Mouse (Mus musculus): ENCODE measurements around the gene C1qtnf6. TPM values are rescaled to one million over a fixed set of nuclear protein-coding genes. Genes with fewer than 3 reads are reported as not detected.
A peak's percentile ranks its signal among the peaks of the same experiment; 100 is the strongest.

Gene C1qtnf6
- total and polyA plus RNA-seq, 3 experiments, result 14.1 to 20.8 (median 17.0) TPM

DNA sequence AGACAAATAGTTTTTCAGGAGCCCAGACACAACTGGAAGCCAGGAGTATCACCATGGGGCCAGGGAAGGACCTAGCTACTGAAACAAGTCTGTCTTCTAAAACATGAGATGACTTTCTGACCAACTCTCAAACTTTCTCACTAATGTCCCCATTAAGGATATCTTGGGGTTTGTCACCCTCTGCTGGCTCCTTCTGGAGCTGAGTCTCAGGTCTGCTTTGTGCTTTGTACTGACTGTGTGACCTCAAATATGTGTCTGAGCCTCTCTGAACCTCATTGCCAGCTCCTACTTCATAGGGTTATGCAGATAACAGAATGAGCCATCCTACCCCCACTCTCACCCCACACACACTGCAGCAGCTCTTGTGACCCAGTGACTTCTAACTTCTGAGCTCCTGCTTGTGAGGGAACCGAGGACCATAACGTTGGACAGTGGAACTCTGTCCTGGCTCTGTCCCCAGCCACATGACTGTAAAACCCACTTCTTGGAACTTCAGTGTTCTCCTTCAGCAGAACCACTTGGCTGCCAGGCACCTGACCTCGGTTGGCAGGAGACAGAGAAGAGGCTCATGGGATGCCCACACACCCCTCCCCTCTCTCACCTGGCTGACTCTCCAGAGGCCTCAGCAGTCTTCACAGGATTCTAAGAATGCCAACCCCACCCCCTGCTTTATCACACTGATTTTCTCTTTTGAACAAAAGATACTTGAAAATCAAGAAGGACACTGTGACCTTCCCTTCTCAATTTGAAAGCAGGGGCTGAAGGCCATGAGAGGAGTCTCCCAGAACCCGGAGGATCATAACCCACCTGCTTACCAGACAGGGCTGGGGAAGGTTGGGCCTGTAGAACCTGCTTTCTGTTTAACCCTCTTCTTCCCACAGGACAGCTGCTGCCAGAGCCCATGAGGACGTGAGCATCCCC, 16.5 kb upstream of the C1qtnf6 start:
- intact Hi-C loops (cut with DNase I), result no loop called here
- WGBS, result 36% methylated on average over 5 of the region's 5 CpGs
- H3K27ac ChIP-seq, result no peak overlapping the region
- H3K27me3 ChIP-seq (ENCODE audit: control insufficient read depth, insufficient read depth, low read length), result no peaks in the 10 kb centered on the region
- no peak overlapping the region for H3K9ac ChIP-seq (ENCODE audit: low read depth, low read length)
- no peaks in the 10 kb centered on the region for H3K4me1 ChIP-seq (ENCODE audit: control insufficient read depth, insufficient read depth, low read length)
- no peak for TF ChIP-seq POLR2A (IDR thresholded peaks at IDR 0.05; ENCODE audit: insufficient read depth, low read depth, low read length)
- no peak for TF ChIP-seq EP300 (IDR thresholded peaks at IDR 0.05; ENCODE audit: insufficient read depth, low read depth, low read length)
- peak; percentile 64 for TF ChIP-seq CTCF (IDR thresholded peaks at IDR 0.05)
- H3K79me2 ChIP-seq (replicated peaks; ENCODE audit: control insufficient read depth, insufficient read depth, low read length), result no peaks in the 10 kb centered on the region
- DNase-seq, result peak in 1 of 2 experiments; percentile 64
- H3K4me3 ChIP-seq, result no peak overlapping the region
- no peaks in the 10 kb centered on the region for H3K36me3 ChIP-seq (ENCODE audit: control insufficient read depth, insufficient read depth, low read length)

- no peaks in the 10 kb centered on the region for H3K79me2 ChIP-seq (replicated peaks; ENCODE audit: control insufficient read depth, insufficient read depth, low read length)
- H3K4me3 ChIP-seq, result no peak overlapping the region
- 67% methylated on average over 4 of the region's 4 CpGs for WGBS
- TF ChIP-seq CTCF (IDR thresholded peaks at IDR 0.05) (no peak), POLR2A (IDR thresholded peaks at IDR 0.05; ENCODE audit: insufficient read depth, low read depth, low read length) (no peak), EP300 (IDR thresholded peaks at IDR 0.05; ENCODE audit: insufficient read depth, low read depth, low read length) (no peak)
- H3K4me1 ChIP-seq (ENCODE audit: control insufficient read depth, insufficient read depth, low read length), result no peaks in the 10 kb centered on the region
- H3K9ac ChIP-seq (ENCODE audit: low read depth, low read length), result no peak overlapping the region
- no peak overlapping the region for H3K27ac ChIP-seq
- intact Hi-C loops (cut with DNase I), result no loop called here
- no peaks in the 10 kb centered on the region for H3K36me3 ChIP-seq (ENCODE audit: control insufficient read depth, insufficient read depth, low read length)
- H3K27me3 ChIP-seq (ENCODE audit: control insufficient read depth, insufficient read depth, low read length), result no peaks in the 10 kb centered on the region
- no peak for DNase-seq
Measured at GRCm38 (mm10) chr15:78546060-78546459, 14.8 kb upstream of the C1qtnf6 start.

DNA sequence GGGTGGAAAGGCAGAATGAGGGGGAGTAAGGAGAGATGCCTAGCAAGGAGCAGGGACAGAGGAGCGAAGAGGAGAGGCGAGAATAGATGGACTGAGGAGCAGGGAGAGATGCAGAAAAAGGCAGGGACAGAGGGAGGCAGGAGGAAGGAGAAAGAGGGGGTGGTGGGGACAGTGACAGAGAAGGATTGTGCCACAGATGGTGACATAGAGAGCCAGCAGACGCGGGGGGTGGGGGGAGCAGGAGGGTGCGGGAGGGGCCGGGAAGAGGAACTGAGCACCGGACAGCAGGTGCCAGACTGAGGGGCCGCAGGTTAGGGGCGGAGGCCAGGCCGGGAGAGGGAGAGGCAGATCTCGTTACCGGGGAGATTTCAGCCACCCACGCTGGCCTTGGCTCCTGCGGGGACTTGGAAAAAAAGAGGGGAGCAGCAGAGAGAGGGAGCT, 13.4 kb upstream of the C1qtnf6 start, which contains the start of gene Sstr3:
Sstr3 (minus strand) TSS at position 125 of the 441 bp plus-strand sequence.
- Histone ChIP-seq H3K4me3 (no peak within 1 kb of the TSS), H3K79me2 (replicated peaks; ENCODE audit: control insufficient read depth, insufficient read depth, low read length) (no peaks in the 10 kb centered on the region), H3K27ac (no peak within 1 kb of the TSS), H3K4me1 (ENCODE audit: control insufficient read depth, insufficient read depth, low read length) (no peaks in the 10 kb centered on the region), H3K36me3 (ENCODE audit: control insufficient read depth, insufficient read depth, low read length) (no peaks in the 10 kb centered on the region), H3K27me3 (ENCODE audit: control insufficient read depth, insufficient read depth, low read length) (no peaks in the 10 kb centered on the region), H3K9ac (ENCODE audit: low read depth, low read length) (no peak within 1 kb of the TSS)
- DNase-seq, result no peak
- 12% methylated on average over 14 of the region's 14 CpGs for WGBS
- intact Hi-C loops (cut with DNase I), result no loop called here
- TF ChIP-seq CTCF (IDR thresholded peaks at IDR 0.05), result no peak
- no peak for TF ChIP-seq POLR2A (IDR thresholded peaks at IDR 0.05; ENCODE audit: insufficient read depth, low read depth, low read length)
- TF ChIP-seq EP300 (IDR thresholded peaks at IDR 0.05; ENCODE audit: insufficient read depth, low read depth, low read length), result no peak

GRCm38 (mm10) chr15:78544041-78544440, 12.8 kb upstream of the C1qtnf6 start:
- Histone ChIP-seq H3K79me2 (replicated peaks; ENCODE audit: control insufficient read depth, insufficient read depth, low read length) (no peaks in the 10 kb centered on the region), H3K9ac (ENCODE audit: low read depth, low read length) (no peak overlapping the region), H3K27ac (no peak overlapping the region), H3K4me1 (ENCODE audit: control insufficient read depth, insufficient read depth, low read length) (no peaks in the 10 kb centered on the region), H3K36me3 (ENCODE audit: control insufficient read depth, insufficient read depth, low read length) (no peaks in the 10 kb centered on the region), H3K4me3 (no peak overlapping the region), H3K27me3 (ENCODE audit: control insufficient read depth, insufficient read depth, low read length) (no peaks in the 10 kb centered on the region)
- DNase-seq, result no peak
- WGBS, result 70% methylated on average over 15 of the region's 15 CpGs
- intact Hi-C loops (cut with DNase I), result no loop called here
- no peak for TF ChIP-seq EP300 (IDR thresholded peaks at IDR 0.05; ENCODE audit: insufficient read depth, low read depth, low read length)
- TF ChIP-seq CTCF (IDR thresholded peaks at IDR 0.05), result no peak
- no peak for TF ChIP-seq POLR2A (IDR thresholded peaks at IDR 0.05; ENCODE audit: insufficient read depth, low read depth, low read length)

DNA sequence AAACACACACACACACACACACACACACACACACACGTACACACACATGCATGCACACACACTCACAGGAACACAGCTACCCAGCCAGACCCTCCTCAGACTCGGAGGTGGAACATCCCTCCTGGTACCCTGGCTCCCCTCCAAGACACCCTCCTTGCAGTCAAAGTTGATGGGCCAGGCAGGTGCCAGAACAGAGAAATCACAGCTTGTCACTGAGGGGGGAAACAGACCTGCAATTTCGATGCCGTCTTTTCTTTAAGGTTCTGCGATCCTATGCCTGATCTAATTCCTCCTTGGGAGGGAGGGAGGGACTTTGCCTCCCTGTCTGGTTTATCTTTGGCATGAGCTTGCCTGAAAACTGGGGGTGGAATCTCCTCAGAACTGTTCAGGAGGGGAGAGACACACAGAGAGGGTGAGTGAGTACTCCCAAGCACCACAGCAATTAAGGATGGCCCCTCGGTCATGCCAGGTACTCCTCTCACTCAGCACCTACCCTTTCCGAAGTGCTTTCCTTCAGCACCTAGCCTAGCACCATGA, 11.6 kb upstream of the C1qtnf6 start:
- Histone ChIP-seq H3K27ac (no peak overlapping the region), H3K36me3 (ENCODE audit: control insufficient read depth, insufficient read depth, low read length) (no peaks in the 10 kb centered on the region), H3K4me1 (ENCODE audit: control insufficient read depth, insufficient read depth, low read length) (no peaks in the 10 kb centered on the region), H3K4me3 (no peak overlapping the region), H3K79me2 (replicated peaks; ENCODE audit: control insufficient read depth, insufficient read depth, low read length) (no peaks in the 10 kb centered on the region), H3K27me3 (ENCODE audit: control insufficient read depth, insufficient read depth, low read length) (no peaks in the 10 kb centered on the region), H3K9ac (ENCODE audit: low read depth, low read length) (no peak overlapping the region)
- intact Hi-C loops (cut with DNase I), result no loop called here
- DNase-seq, result no peak
- 56% methylated on average over 7 of the region's 7 CpGs for WGBS
- no peak for TF ChIP-seq EP300 (IDR thresholded peaks at IDR 0.05; ENCODE audit: insufficient read depth, low read depth, low read length)
- TF ChIP-seq POLR2A (IDR thresholded peaks at IDR 0.05; ENCODE audit: insufficient read depth, low read depth, low read length), result no peak
- no peak for TF ChIP-seq CTCF (IDR thresholded peaks at IDR 0.05)
